Mouse (Mus musculus) cortical plate, adult 2 months (tissue): ENCODE measurements at regions not wholly inside any gene's neighbourhood (a gene's known extent, or its start where the extent isn't known, plus 50 kb on each side); places are given as distances from the start of the nearest gene placed in this dataset.

ENCODE experiments used
- CTCF ChIP-seq: fragments of 200-500 bp; IDR thresholded peaks from 2 replicates; pipeline ENCODE4 v1.5.1; 2011; ENCODE audit warnings: mild to moderate bottlenecking, control low read depth, low read length; ENCODE audit not compliant: insufficient read depth; ENCODE audit errors: extremely low read depth
- POLR2A ChIP-seq: fragments of 200-500 bp; IDR thresholded peaks from 2 replicates; pipeline ENCODE4 v1.6.1; 2011; ENCODE audit warnings: mild to moderate bottlenecking, low read length, control low read depth; ENCODE audit not compliant: insufficient read depth; ENCODE audit errors: extremely low read depth

DNA sequence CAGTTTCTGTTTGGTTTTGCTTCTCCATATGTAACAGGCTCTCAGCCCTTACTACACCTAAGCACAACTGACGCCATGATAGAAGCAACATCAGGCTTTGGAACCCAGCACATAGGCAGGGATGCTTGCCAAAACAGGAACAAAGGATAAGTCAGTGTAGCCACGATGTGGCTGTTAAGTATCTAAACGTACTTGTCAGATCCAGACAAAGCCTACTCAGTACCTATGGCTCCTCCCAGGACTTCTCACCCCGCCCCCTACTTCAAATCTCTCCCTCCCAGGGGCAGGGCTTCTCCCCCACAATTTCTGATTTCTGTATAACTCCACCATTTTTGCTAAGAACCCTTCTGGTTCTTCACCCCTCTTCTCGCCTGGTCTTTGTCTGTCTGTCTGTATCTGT lies 93.4 kb upstream of the Fam174b start:
- TF ChIP-seq CTCF (no peak), POLR2A (no peak)
